Comparison of ENCODE assay signal across 35 mouse cellular contexts in genomic region chr1:164073803-164074202, GRCm38 (mm10). TPM values are rescaled to one million over a fixed set of nuclear protein-coding genes. Genes with fewer than 3 reads are reported as not detected.
A peak's percentile ranks its signal among the peaks of the same experiment; 100 is the strongest.
DNase-seq lines count a peak whose midpoint lies in the region; ATAC-seq and TF ChIP-seq lines count a peak whose summit lies in the region.
"Had no signal": no experiment of that assay in that cellular context is flagged by ENCODE, and none has a peak within 500 bp of the region (broad histone marks: within the 10 kb centered on the region; RNA-seq: fewer than 3 reads in every experiment).

No protein-coding gene starts in this region.

- H3K9ac ChIP-seq in forebrain, embryonic 12.5 days = no peak overlapping the region
- H3K9ac ChIP-seq: embryonic facial prominence, embryonic 12.5 days; forebrain, embryonic 15.5 days; hindbrain, embryonic 12.5 days; lung, embryonic 14.5 days; neural tube, embryonic 12.5 days had no signal

- no peak for DNase-seq in spleen, adult 2 months (ENCODE audit: low read depth in 1 of 2, low spot score in 2 of 2)
- no peak for DNase-seq in spleen, postnatal 4 days (ENCODE audit: low spot score in 2 of 2)
- peak; percentile 65 for DNase-seq in CD4-positive, CD25-positive, alpha-beta regulatory T cell, adult 2 months (ENCODE audit: low read depth, low spot score)
- DNase-seq in T-cell, adult 2 months (ENCODE audit: low spot score) = peak; percentile 34
- no peak for DNase-seq in left cerebral cortex, postnatal 14 days (ENCODE audit: low spot score in 2 of 2)
- DNase-seq: adrenal gland, postnatal 10 days; cerebellum, adult 11 months; cerebellum, adult 9-10 months; embryo, embryonic 11 days; kidney, adult 8-10 months; kidney, postnatal 4 days; layer of hippocampus, postnatal 36 days; lung, embryonic 14.5 days; lung, postnatal 14 days; right cerebral cortex, postnatal 4 days; thymus, postnatal 14 days had no signal

- TF ChIP-seq POLR2A in spleen, adult 2 months (IDR thresholded peaks at IDR 0.05; ENCODE audit: low read depth, low read length) = no peak

- H3K4me2 ChIP-seq in forebrain, embryonic 12.5 days = no peak overlapping the region
- H3K4me2 ChIP-seq: embryonic facial prominence, embryonic 12.5 days; forebrain, embryonic 15.5 days; hindbrain, embryonic 12.5 days; lung, embryonic 14.5 days; midbrain, embryonic 11.5 days; neural tube, embryonic 12.5 days had no signal

- H3K27ac ChIP-seq in spleen, adult 2 months (ENCODE audit: insufficient read depth, low read length) = peak overlapping the region; percentile 72
- H3K27ac ChIP-seq in forebrain, embryonic 12.5 days = no peak overlapping the region
- H3K27ac ChIP-seq: embryonic facial prominence, embryonic 12.5 days; forebrain, embryonic 15.5 days; hindbrain, embryonic 12.5 days; hindbrain, postnatal 0 days; kidney, postnatal 0 days; neural tube, embryonic 12.5 days had no signal

- H3K9me3 ChIP-seq in forebrain, embryonic 12.5 days = no peaks in the 10 kb centered on the region
- H3K9me3 ChIP-seq: embryonic facial prominence, embryonic 12.5 days; forebrain, embryonic 15.5 days; hindbrain, embryonic 12.5 days; neural tube, embryonic 12.5 days had no signal

- peaks cover 24% of the 10 kb centered on the region for H3K36me3 ChIP-seq in spleen, adult 2 months (ENCODE audit: control insufficient read depth, insufficient read depth, low read length)
- no peaks in the 10 kb centered on the region for H3K36me3 ChIP-seq in forebrain, embryonic 12.5 days (replicated peaks)
- H3K36me3 ChIP-seq: embryonic facial prominence, embryonic 12.5 days; forebrain, embryonic 15.5 days; hindbrain, embryonic 12.5 days; neural tube, embryonic 12.5 days had no signal

- H3K27me3 ChIP-seq in spleen, adult 2 months (ENCODE audit: control insufficient read depth, insufficient read depth, low read length) = no peaks in the 10 kb centered on the region
- H3K27me3 ChIP-seq in forebrain, embryonic 12.5 days = no peaks in the 10 kb centered on the region
- H3K27me3 ChIP-seq: embryonic facial prominence, embryonic 12.5 days; forebrain, embryonic 15.5 days; hindbrain, embryonic 12.5 days; neural tube, embryonic 12.5 days had no signal

- no peak overlapping the region for H3K4me3 ChIP-seq in spleen, adult 2 months (ENCODE audit: extremely low read depth, insufficient read depth, insufficient read length)
- H3K4me3 ChIP-seq in forebrain, embryonic 12.5 days (replicated peaks) = no peak overlapping the region
- H3K4me3 ChIP-seq: embryonic facial prominence, embryonic 12.5 days; forebrain, embryonic 15.5 days; hindbrain, embryonic 12.5 days; neural tube, embryonic 12.5 days had no signal

- intact Hi-C loops in left cerebral cortex, postnatal 14 days (cut with DNase I) = no loop called here

- no peak for TF ChIP-seq CTCF in spleen, adult 2 months (IDR thresholded peaks at IDR 0.05; ENCODE audit: extremely low read depth, insufficient read depth, insufficient read length, insufficient replicate concordance)

- ATAC-seq in megakaryocyte-erythroid progenitor cell, adult 5-6 weeks (replicated peaks; ENCODE audit: low FRiP score, low TSS enrichment, poor library complexity, severe bottlenecking) = peak; percentile 36; the same call in 1 of the 2 replicates
- ATAC-seq in forebrain, embryonic 12.5 days (ENCODE audit: low FRiP score) = no peak
- ATAC-seq: forebrain, embryonic 15.5 days; hindbrain, postnatal 0 days; intestine, embryonic 16.5 days; midbrain, embryonic 16.5 days had no signal

- 8% methylated on average over 7 of the region's 7 CpGs for WGBS in spleen, adult 2 months
- WGBS in forebrain, embryonic 12.5 days = 89% methylated on average over 7 of the region's 7 CpGs

- H3K4me1 ChIP-seq in spleen, adult 2 months (ENCODE audit: control insufficient read depth, insufficient read depth, insufficient read length) = peaks cover 47% of the 10 kb centered on the region
- H3K4me1 ChIP-seq in forebrain, embryonic 12.5 days = no peaks in the 10 kb centered on the region
- H3K4me1 ChIP-seq: embryonic facial prominence, embryonic 12.5 days; forebrain, embryonic 15.5 days; hindbrain, embryonic 12.5 days; neural tube, embryonic 12.5 days had no signal

RNA-seq across cellular contexts. Expression of gene Sell, which starts 12.0 kb away (rescaled TPM):
- 68.6 and 72.4 TPM in 2 replicates for polyA plus RNA-seq in spleen, adult 2 months (2012; rRNA removed)
- total RNA-seq in megakaryocyte-erythroid progenitor cell, adult 5-6 weeks (2014; fragmentation: Nextera tagmentation) = 5.4 and 8.0 TPM in 2 replicates
- 15.1 and 20.2 TPM in 2 replicates for total RNA-seq in megakaryocyte-erythroid progenitor cell, adult 5-6 weeks (2017)
- not detected in 2 replicates for polyA plus RNA-seq in forebrain, embryonic 12.5 days (2016; fragmentation: Nextera tagmentation; extraction: Ambion mirVana)
- total RNA-seq in left cerebral cortex, postnatal 14 days (2021) = not detected
- total RNA-seq: gastrocnemius, adult 18-20 months; layer of hippocampus, postnatal 36 days; left cerebral cortex, postnatal 10 days had no signal
- polyA plus RNA-seq: heart, embryonic 14.5 days; limb, embryonic 11.5 days; midbrain, embryonic 11.5 days; midbrain, embryonic 16.5 days had no signal

RNA-seq across cellular contexts. Expression of gene Sele, which starts 25.8 kb away (rescaled TPM):
- polyA plus RNA-seq in spleen, adult 2 months (2012; rRNA removed) = 0.09 and 0.13 TPM in 2 replicates
- total RNA-seq in megakaryocyte-erythroid progenitor cell, adult 5-6 weeks (2014; fragmentation: Nextera tagmentation) = not detected in 2 replicates
- total RNA-seq in megakaryocyte-erythroid progenitor cell, adult 5-6 weeks (2017) = not detected in 2 replicates
- polyA plus RNA-seq in forebrain, embryonic 12.5 days (2016; fragmentation: Nextera tagmentation; extraction: Ambion mirVana) = not detected in 2 replicates
- under 1 TPM; 0.15 TPM for total RNA-seq in left cerebral cortex, postnatal 14 days (2021)
- total RNA-seq: gastrocnemius, adult 18-20 months; hindbrain, postnatal 0 days; layer of hippocampus, postnatal 36 days; liver, adult 2 months had no signal
- polyA plus RNA-seq: activated CD4-positive, CD25-positive, alpha-beta regulatory T cell, adult 4 months; embryonic facial prominence, embryonic 12.5 days; forebrain, embryonic 15.5 days; frontal cortex, adult 2 months; hindbrain, embryonic 12.5 days; hindbrain, postnatal 0 days; limb, embryonic 11.5 days; lung, embryonic 14.5 days; midbrain, embryonic 11.5 days; midbrain, embryonic 16.5 days; neural tube, embryonic 12.5 days; stomach, embryonic 14.5 days had no signal

RNA-seq across cellular contexts. Expression of gene Selp, which starts 41.3 kb away (rescaled TPM):
- 2.2 and 2.8 TPM in 2 replicates for polyA plus RNA-seq in spleen, adult 2 months (2012; rRNA removed)
- 0.98 TPM in 1 of 2 replicates, not detected in the other for total RNA-seq in megakaryocyte-erythroid progenitor cell, adult 5-6 weeks (2014; fragmentation: Nextera tagmentation)
- 0.04 and 0.38 TPM in 2 replicates for total RNA-seq in megakaryocyte-erythroid progenitor cell, adult 5-6 weeks (2017)
- polyA plus RNA-seq in forebrain, embryonic 12.5 days (2016; fragmentation: Nextera tagmentation; extraction: Ambion mirVana) = not detected in 2 replicates
- total RNA-seq in left cerebral cortex, postnatal 14 days (2021) = not detected
- total RNA-seq: hindbrain, postnatal 0 days; left cerebral cortex, postnatal 10 days had no signal
- polyA plus RNA-seq: embryonic facial prominence, embryonic 12.5 days; forebrain, embryonic 15.5 days; frontal cortex, adult 2 months; hindbrain, embryonic 12.5 days; lung, embryonic 14.5 days; midbrain, embryonic 11.5 days; midbrain, embryonic 16.5 days; neural tube, embryonic 12.5 days; stomach, embryonic 14.5 days had no signal

Comparison
In these comparisons a context has a peak if more than half of its experiments do, and no peak if none do; other contexts are left out.
1. DNase-seq: peak in CD4-positive, CD25-positive, alpha-beta regulatory T cell, adult 2 months (single experiment) and T-cell, adult 2 months (single experiment); none in spleen, adult 2 months (0 of 2), spleen, postnatal 4 days (0 of 2) and left cerebral cortex, postnatal 14 days (0 of 2).
2. RNA of gene Sell, which starts 12.0 kb away (total RNA-seq): 5.4 to 20.2 TPM in megakaryocyte-erythroid progenitor cell, adult 5-6 weeks; not detected in left cerebral cortex, postnatal 14 days; every median in the first group is over 4 times any median in the second.